Mouse (Mus musculus): ENCODE measurements at regions not wholly inside any gene's neighbourhood (a gene's known extent, or its start where the extent isn't known, plus 50 kb on each side); places are given as distances from the start of the nearest gene placed in this dataset.

GRCm38 (mm10) chr1:106102537-106102936, 69.0 kb upstream of the Phlpp1 start:
- Histone ChIP-seq H3K27me3 (replicated peaks; ENCODE audit: insufficient read depth, low read length) (no peaks in the 10 kb centered on the region), H3K36me3 (ENCODE audit: insufficient read depth, low read length) (no peaks in the 10 kb centered on the region), H3K4me3 (ENCODE audit: low read depth, low read length) (no peak overlapping the region), H3K27ac (ENCODE audit: low read length) (no peak overlapping the region), H3K4me2 (replicated peaks; ENCODE audit: low read depth, low read length) (no peak overlapping the region), H3K9ac (replicated peaks; ENCODE audit: low read depth) (no peak overlapping the region), H3K9me3 (ENCODE audit: low read length) (no peaks in the 10 kb centered on the region), H3K4me1 (ENCODE audit: insufficient read depth, low read depth, low read length) (no peaks in the 10 kb centered on the region)
- TF ChIP-seq EP300 (IDR thresholded peaks at IDR 0.05), result no peak
- TF ChIP-seq CTCF (IDR thresholded peaks at IDR 0.05), result no peak
- DNase-seq (ENCODE audit: low spot score) (no peak), ATAC-seq (no peak)
- 71% methylated on average over 5 of the region's 5 CpGs for WGBS

DNA sequence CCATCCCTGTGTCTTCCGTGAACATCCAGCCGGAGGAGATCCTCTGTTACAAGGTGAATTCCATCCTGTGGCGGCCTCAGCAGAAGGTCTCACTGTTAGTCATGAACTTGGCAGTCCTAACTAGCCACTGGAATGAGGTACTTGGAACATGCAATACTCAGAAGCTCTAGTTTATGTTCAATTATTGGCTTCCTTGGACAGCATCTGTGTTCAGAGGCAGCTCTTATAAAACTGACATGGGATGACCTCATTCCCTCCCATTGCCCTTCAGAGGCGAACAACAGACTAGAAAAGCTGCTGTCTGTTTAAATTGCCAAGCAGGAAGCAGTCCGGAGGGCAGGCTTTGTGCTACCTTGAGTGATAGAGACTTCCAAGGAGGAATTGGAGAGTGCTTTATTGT, 62.5 kb upstream of the Phlpp1 start:
- H3K9ac ChIP-seq (replicated peaks; ENCODE audit: low read depth), result no peak overlapping the region
- TF ChIP-seq CTCF (IDR thresholded peaks at IDR 0.05), result no peak
- no peak for TF ChIP-seq EP300 (IDR thresholded peaks at IDR 0.05)
- 74% methylated on average over 5 of the region's 5 CpGs for WGBS
- ATAC-seq (no peak), DNase-seq (ENCODE audit: low spot score) (no peak)
- no peaks in the 10 kb centered on the region for H3K4me1 ChIP-seq (ENCODE audit: insufficient read depth, low read depth, low read length)
- no peaks in the 10 kb centered on the region for H3K36me3 ChIP-seq (ENCODE audit: insufficient read depth, low read length)
- H3K4me2 ChIP-seq (replicated peaks; ENCODE audit: low read depth, low read length), result no peak overlapping the region
- H3K27me3 ChIP-seq (replicated peaks; ENCODE audit: insufficient read depth, low read length), result no peaks in the 10 kb centered on the region
- no peak overlapping the region for H3K27ac ChIP-seq (ENCODE audit: low read length)
- no peak overlapping the region for H3K4me3 ChIP-seq (ENCODE audit: low read depth, low read length)
- H3K9me3 ChIP-seq (ENCODE audit: low read length), result no peaks in the 10 kb centered on the region
